Mouse (Mus musculus) thymus, postnatal 0 days (tissue): ENCODE data around the gene Tiam1. TPM values are rescaled to one million over a fixed set of nuclear protein-coding genes. Genes with fewer than 3 reads are reported as not detected.

Source experiments
- DNase-seq: peaks from one replicate; pipeline ENCODE4 v3.0.0-alpha.2; 2015; ENCODE audit warnings: low spot score
- polyA plus RNA-seq: library from polyadenylated mRNA; unstranded; fragments of >200 nt; fragmentation: Nextera tagmentation; extraction: Ambion mirVana; gene quantifications from 2 replicates; pipeline ENCODE4 v1.2.1, GENCODE M21; 2015

Gene Tiam1
- polyA plus RNA-seq, 1 experiment from 2014 or later = 32.7 TPM

- no peak for DNase-seq
These were observed 183.2 kb downstream of the Tiam1 start for GRCm38 (mm10) chr16:89960186-89960878.

GRCm38 (mm10) chr16:89958982-89959381 lies 184.6 kb downstream of the Tiam1 start:
- DNase-seq = no peak

- no peak for DNase-seq
These were observed 185.5 kb downstream of the Tiam1 start for GRCm38 (mm10) chr16:89958030-89958429.

GRCm38 (mm10) chr16:89954525-89954924 lies 189.0 kb downstream of the Tiam1 start:
- no peak for DNase-seq

GRCm38 (mm10) chr16:89954114-89954513 lies 189.5 kb downstream of the Tiam1 start:
- DNase-seq = no peak

- no peak for DNase-seq
These were observed 190.7 kb downstream of the Tiam1 start for GRCm38 (mm10) chr16:89952821-89953220.

- no peak for DNase-seq
These were observed 192.8 kb downstream of the Tiam1 start for GRCm38 (mm10) chr16:89950754-89951153.

GRCm38 (mm10) chr16:89950251-89950650 lies 193.3 kb downstream of the Tiam1 start:
- DNase-seq = no peak

- DNase-seq = no peak
These were observed 195.5 kb downstream of the Tiam1 start for GRCm38 (mm10) chr16:89948040-89948439.

- DNase-seq = no peak
These were observed 196.8 kb downstream of the Tiam1 start for GRCm38 (mm10) chr16:89946816-89947215.

GRCm38 (mm10) chr16:89944604-89945283 lies 198.8 kb downstream of the Tiam1 start:
- no peak for DNase-seq

- no peak for DNase-seq
These were observed 199.5 kb downstream of the Tiam1 start for GRCm38 (mm10) chr16:89944050-89944449.

GRCm38 (mm10) chr16:89943267-89943971 lies 200.2 kb downstream of the Tiam1 start:
- DNase-seq = peak; percentile 60

GRCm38 (mm10) chr16:89940696-89941095 lies 202.9 kb downstream of the Tiam1 start:
- DNase-seq = no peak

- DNase-seq = peak; percentile 82
These were observed 205.3 kb downstream of the Tiam1 start for GRCm38 (mm10) chr16:89938277-89938676.

- no peak for DNase-seq
These were observed 207.0 kb downstream of the Tiam1 start for GRCm38 (mm10) chr16:89936571-89936970.

GRCm38 (mm10) chr16:89935398-89935797 lies 208.2 kb downstream of the Tiam1 start:
- DNase-seq = no peak

GRCm38 (mm10) chr16:89934616-89935015 lies 209.0 kb downstream of the Tiam1 start:
- no peak for DNase-seq

GRCm38 (mm10) chr16:89933976-89934375 lies 209.6 kb downstream of the Tiam1 start:
- DNase-seq = no peak

GRCm38 (mm10) chr16:89928611-89929010 lies 215.0 kb downstream of the Tiam1 start:
- DNase-seq = no peak

GRCm38 (mm10) chr16:89924249-89924890 lies 219.2 kb downstream of the Tiam1 start:
- DNase-seq = no peak

GRCm38 (mm10) chr16:89923311-89923710 lies 220.3 kb downstream of the Tiam1 start:
- DNase-seq = no peak
